Mouse (Mus musculus) lung, adult 18-20 months (tissue): ENCODE data around the gene Triobp.
"Not testable (repeated sequence)": the region's sequence is repeated elsewhere in the genome, so short reads cannot be mapped to it uniquely, and the experiment has no call there.

ENCODE experiments used
- DNase-seq, 2 experiments: peaks; one replicate each; pipeline ENCODE4 v3.0.0; 2022; ENCODE audit warnings: mixed read lengths in 2 of 2

Gene Triobp

GRCm38 (mm10) chr15:79031908-79032307 lies 84.4 kb downstream of the Triobp start:
- DNase-seq, result not testable (repeated sequence)

DNA sequence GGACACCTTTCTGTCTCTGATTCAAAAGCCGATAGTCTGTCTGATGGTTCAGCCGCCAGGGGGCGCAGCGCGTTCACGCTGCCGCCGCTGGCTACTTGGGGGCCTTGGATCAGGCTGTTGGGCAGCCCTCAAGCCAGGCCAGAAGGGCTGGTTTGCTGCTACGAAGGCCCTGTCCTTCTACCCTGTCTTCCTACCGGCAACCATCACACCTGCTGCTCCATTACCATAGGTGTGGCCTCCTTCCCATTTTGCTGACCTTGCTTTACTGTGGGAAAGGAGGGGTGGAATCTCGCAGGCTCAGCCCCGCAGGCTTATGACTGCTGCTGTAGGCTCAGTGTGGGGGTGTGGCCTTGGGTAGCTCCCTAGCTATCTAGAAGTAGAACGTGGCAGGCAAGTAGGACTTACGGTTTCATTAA lies 90.4 kb downstream of the Triobp start:
- DNase-seq, result peak; percentile 57 to 70

- DNase-seq, result no peak
These were observed 90.8 kb downstream of the Triobp start for GRCm38 (mm10) chr15:79038331-79038730.

DNA sequence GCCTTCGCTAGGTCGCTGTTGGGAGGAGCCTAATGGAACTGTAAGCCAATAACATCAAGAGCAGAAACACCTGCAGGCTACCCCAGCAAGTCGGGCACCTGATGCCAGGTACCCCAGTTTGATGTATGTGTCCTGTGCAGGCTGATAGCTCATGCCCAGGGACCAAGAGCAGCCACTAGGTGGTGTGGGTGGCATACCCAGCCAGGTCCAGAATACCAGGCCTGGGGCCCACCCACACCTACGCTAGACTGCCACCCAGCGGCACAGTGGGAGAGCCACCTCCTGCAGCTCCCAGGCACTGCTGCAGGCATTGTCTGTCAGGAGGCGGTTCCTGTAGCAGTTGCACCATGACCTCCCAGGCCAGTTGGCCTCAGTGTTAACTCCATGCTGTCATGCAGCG lies 91.3 kb downstream of the Triobp start:
- peak; percentile 87 to 90 for DNase-seq

GRCm38 (mm10) chr15:79040501-79041416 lies 93.2 kb downstream of the Triobp start:
- no peak for DNase-seq

GRCm38 (mm10) chr15:79041585-79041984 lies 94.1 kb downstream of the Triobp start, which contains the start of gene Galr3:
Gene Galr3 (plus strand): TSS chr15:79041885.
- no peak for DNase-seq

GRCm38 (mm10) chr15:79042721-79043491 lies 95.4 kb downstream of the Triobp start:
- DNase-seq, result no peak

GRCm38 (mm10) chr15:79044837-79045236 lies 97.3 kb downstream of the Triobp start:
- no peak for DNase-seq

- DNase-seq, result no peak
These were observed 100.7 kb downstream of the Triobp start for GRCm38 (mm10) chr15:79048186-79048585.

DNA sequence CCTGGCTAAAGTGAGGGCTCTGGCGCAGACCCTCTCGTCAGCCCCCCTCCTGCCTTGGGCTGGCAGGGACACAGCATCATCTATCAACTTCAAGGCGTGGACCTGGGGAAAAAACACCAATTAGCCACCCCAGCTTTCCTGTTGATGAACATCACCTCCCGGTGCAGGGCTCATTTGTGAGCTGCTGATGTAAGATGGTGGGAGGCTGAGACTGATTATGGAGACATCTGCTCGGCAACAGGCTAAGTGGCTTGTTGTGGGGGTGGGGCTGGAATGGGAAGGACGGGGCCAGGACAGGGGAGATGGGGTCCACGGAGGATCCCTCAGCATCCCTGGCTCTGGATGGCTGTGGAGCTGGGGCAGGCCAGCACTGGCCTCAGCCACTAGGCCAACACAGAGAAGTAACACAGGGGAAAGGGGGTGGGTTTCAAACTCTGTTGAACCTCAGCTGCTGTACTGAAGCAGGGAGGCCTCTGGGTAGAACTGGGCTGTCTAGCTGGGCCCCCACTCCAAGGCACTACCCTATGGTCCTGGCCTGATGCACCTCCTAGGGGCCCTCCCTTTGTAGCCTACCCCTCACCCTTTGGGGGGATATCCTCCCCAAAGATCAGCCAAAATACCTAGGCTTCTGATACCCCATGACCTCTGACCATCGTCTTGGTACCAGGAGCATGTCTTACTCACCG lies 102.8 kb downstream of the Triobp start:
- no peak for DNase-seq

DNA sequence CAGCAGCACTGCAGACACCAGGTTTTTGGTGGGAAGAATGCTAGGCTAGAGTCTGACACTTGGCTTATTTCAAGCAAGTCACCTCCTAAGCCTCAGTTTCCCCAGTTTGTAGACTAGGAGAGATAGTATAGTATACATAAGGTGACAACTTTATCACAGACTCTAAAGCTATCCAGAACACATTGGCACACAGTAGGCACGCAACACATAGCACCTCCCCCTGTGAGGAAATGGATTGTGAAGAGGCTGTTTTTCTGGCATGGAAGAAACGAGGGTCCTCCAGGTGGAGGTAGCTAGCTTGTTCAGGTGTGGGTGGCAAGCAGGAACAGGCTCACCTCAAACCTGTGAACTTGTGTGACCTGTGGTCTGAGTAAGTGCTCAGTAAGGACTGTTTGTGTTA lies 103.4 kb downstream of the Triobp start:
- DNase-seq, result peak in 1 of 2 experiments; percentile 12

- DNase-seq, result peak in 1 of 2 experiments; percentile 54
These were observed 104.2 kb downstream of the Triobp start for GRCm38 (mm10) chr15:79051461-79052360.

DNA sequence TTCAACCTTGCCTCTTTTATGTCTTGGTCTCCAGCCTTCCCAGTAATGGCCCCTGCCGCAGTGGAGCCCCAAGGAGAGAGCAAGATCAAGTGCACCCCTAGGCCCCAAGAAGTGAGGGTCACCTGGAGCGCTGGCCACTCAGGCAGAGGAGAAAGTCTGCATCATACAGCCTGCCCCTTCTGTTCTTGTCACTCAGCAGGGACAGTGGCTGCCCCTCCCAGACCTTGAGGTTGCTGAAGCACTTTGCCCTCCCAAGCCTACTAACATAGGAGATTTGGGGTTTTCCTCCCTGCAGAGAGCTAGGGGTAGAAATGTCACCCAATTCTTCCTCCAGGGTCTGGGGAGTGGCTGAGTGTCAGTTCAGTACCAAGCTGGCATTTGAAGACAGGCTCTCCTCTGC lies 104.8 kb downstream of the Triobp start:
- DNase-seq, result no peak
